ENCODE assay signal across 10 mouse cellular contexts in the genomic region with DNA sequence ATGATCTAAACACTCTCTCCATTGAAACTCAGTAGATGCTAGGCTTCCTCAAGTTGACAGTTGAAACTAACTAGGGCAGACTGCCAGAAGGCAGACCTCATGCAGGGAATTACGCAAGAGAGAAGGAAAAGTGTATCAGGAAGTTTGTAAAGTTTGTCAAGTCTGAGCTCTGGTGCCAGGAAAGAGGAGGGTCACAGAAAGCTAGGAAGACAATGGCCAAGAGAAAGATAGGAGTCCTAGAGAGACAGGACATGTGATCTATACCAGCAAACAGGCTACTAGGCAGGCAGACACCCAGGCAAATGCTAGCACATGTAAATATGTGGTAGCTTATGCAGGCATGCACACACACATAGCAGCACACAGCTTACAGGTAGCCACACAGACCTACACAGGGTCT. TPM values are rescaled to one million over a fixed set of nuclear protein-coding genes. Genes with fewer than 3 reads are reported as not detected.
DNase-seq lines count a peak whose midpoint lies in the region; ATAC-seq lines count a peak whose summit lies in the region.
"Had no signal": no experiment of that assay in that cellular context is flagged by ENCODE, and none has a peak within 500 bp of the region (broad histone marks: within the 10 kb centered on the region; RNA-seq: fewer than 3 reads in every experiment).

No protein-coding gene starts in this region.

- no peak overlapping the region for H3K4me2 ChIP-seq in kidney, embryonic 16.5 days (replicated peaks; ENCODE audit: low read depth, low read length)
- no peak overlapping the region for H3K4me2 ChIP-seq in heart, embryonic 15.5 days
- H3K4me2 ChIP-seq in lung, embryonic 16.5 days (ENCODE audit: low read depth, low read length) = no peak overlapping the region

- H3K9ac ChIP-seq in kidney, embryonic 16.5 days (replicated peaks; ENCODE audit: low read length) = no peak overlapping the region
- H3K9ac ChIP-seq in heart, embryonic 15.5 days = no peak overlapping the region
- no peak overlapping the region for H3K9ac ChIP-seq in lung, embryonic 16.5 days (ENCODE audit: low read length)
- H3K9ac ChIP-seq: liver, embryonic 14.5 days had no signal

- H3K27me3 ChIP-seq in kidney, embryonic 16.5 days (ENCODE audit: insufficient read depth, low read length) = no peaks in the 10 kb centered on the region
- no peaks in the 10 kb centered on the region for H3K27me3 ChIP-seq in heart, embryonic 15.5 days
- H3K27me3 ChIP-seq in lung, embryonic 16.5 days (ENCODE audit: control insufficient read depth, insufficient read depth, low read depth, low read length) = no peaks in the 10 kb centered on the region

- no peak overlapping the region for H3K4me3 ChIP-seq in kidney, embryonic 16.5 days (ENCODE audit: low read length)
- H3K4me3 ChIP-seq in heart, embryonic 15.5 days = no peak overlapping the region
- H3K4me3 ChIP-seq in lung, embryonic 16.5 days (ENCODE audit: low read length) = no peak overlapping the region

- H3K9me3 ChIP-seq in kidney, embryonic 16.5 days (ENCODE audit: low read length) = no peaks in the 10 kb centered on the region
- H3K9me3 ChIP-seq in heart, embryonic 15.5 days (replicated peaks) = no peaks in the 10 kb centered on the region
- no peaks in the 10 kb centered on the region for H3K9me3 ChIP-seq in lung, embryonic 16.5 days (ENCODE audit: control insufficient read depth, low read length)

- ATAC-seq in kidney, embryonic 16.5 days (ENCODE audit: low FRiP score, low TSS enrichment) = no peak
- peak; percentile 51; the same call in 1 of the 2 replicates for ATAC-seq in heart, embryonic 15.5 days (replicated peaks; ENCODE audit: insufficient number of reproducible peaks, insufficient read depth, low FRiP score, low read depth)
- peak; percentile 81 for ATAC-seq in lung, embryonic 16.5 days (ENCODE audit: low read depth)

- peak; percentile 21 for DNase-seq in kidney, adult 9 months
- peak; percentile 85 for DNase-seq in adipocyte (ENCODE audit: low spot score)
- no peak for DNase-seq in cerebellum, postnatal 25 days
- DNase-seq in cerebellum, adult 11 months = no peak
- DNase-seq in spleen, adult 18-20 months = no peak
- DNase-seq: thymus, postnatal 4 days had no signal

- peaks cover 3% of the 10 kb centered on the region for H3K36me3 ChIP-seq in kidney, embryonic 16.5 days (ENCODE audit: insufficient read depth, low read length)
- peaks cover 9% of the 10 kb centered on the region for H3K36me3 ChIP-seq in heart, embryonic 15.5 days
- peaks cover 6% of the 10 kb centered on the region; the same call in 1 of the 2 replicates for H3K36me3 ChIP-seq in lung, embryonic 16.5 days (ENCODE audit: control insufficient read depth, insufficient read depth, low read length)

- no peak overlapping the region for H3K27ac ChIP-seq in kidney, embryonic 16.5 days (ENCODE audit: low read length)
- peak overlapping the region; percentile 32; the same call in 1 of the 2 replicates for H3K27ac ChIP-seq in heart, embryonic 15.5 days
- peak overlapping the region; percentile 38; the same call in 1 of the 2 replicates for H3K27ac ChIP-seq in lung, embryonic 16.5 days (ENCODE audit: low read length)
- H3K27ac ChIP-seq: liver, embryonic 14.5 days had no signal

- H3K4me1 ChIP-seq in kidney, embryonic 16.5 days (ENCODE audit: insufficient read depth, low read length) = peaks cover 5% of the 10 kb centered on the region; the same call in 1 of the 2 replicates
- peaks cover 23% of the 10 kb centered on the region for H3K4me1 ChIP-seq in heart, embryonic 15.5 days (replicated peaks)
- peaks cover 15% of the 10 kb centered on the region for H3K4me1 ChIP-seq in lung, embryonic 16.5 days (replicated peaks; ENCODE audit: control insufficient read depth, insufficient read depth, low read length)

- WGBS in kidney, embryonic 16.5 days = 76% methylated on average over 1 of the region's 1 CpGs
- 63% methylated on average over 1 of the region's 1 CpGs for WGBS in heart, embryonic 15.5 days
- 0% methylated on average over 1 of the region's 1 CpGs for WGBS in lung, embryonic 16.5 days

RNA-seq across cellular contexts. Expression of gene Cyp39a1, which starts 8.0 kb away (rescaled TPM):
- 26.4 and 26.9 TPM in 2 replicates for polyA plus RNA-seq in kidney, embryonic 16.5 days (2015; fragmentation: Nextera tagmentation; extraction: Ambion mirVana)
- 48.3 and 57.1 TPM in 2 replicates for polyA plus RNA-seq in heart, embryonic 15.5 days (2015; fragmentation: Nextera tagmentation; extraction: Ambion mirVana)
- 45.0 and 48.9 TPM in 2 replicates for polyA plus RNA-seq in lung, embryonic 16.5 days (2015; fragmentation: Nextera tagmentation; extraction: Ambion mirVana)

RNA-seq across cellular contexts. Expression of gene Slc25a27, which starts 8.2 kb away (rescaled TPM):
- polyA plus RNA-seq in kidney, embryonic 16.5 days (2015; fragmentation: Nextera tagmentation; extraction: Ambion mirVana) = 18.4 and 20.9 TPM in 2 replicates
- 18.3 and 19.8 TPM in 2 replicates for polyA plus RNA-seq in heart, embryonic 15.5 days (2015; fragmentation: Nextera tagmentation; extraction: Ambion mirVana)
- 19.0 and 23.9 TPM in 2 replicates for polyA plus RNA-seq in lung, embryonic 16.5 days (2015; fragmentation: Nextera tagmentation; extraction: Ambion mirVana)

RNA-seq across cellular contexts. Expression of gene Tdrd6, which starts 45.1 kb away (rescaled TPM):
- polyA plus RNA-seq in kidney, embryonic 16.5 days (2015; fragmentation: Nextera tagmentation; extraction: Ambion mirVana) = not detected in 2 replicates
- not detected in 2 replicates for polyA plus RNA-seq in heart, embryonic 15.5 days (2015; fragmentation: Nextera tagmentation; extraction: Ambion mirVana)
- polyA plus RNA-seq in lung, embryonic 16.5 days (2015; fragmentation: Nextera tagmentation; extraction: Ambion mirVana) = not detected in 2 replicates

Comparison
In these comparisons a context has a peak if more than half of its experiments do, and no peak if none do; other contexts are left out.
1. DNase-seq: peak in kidney, adult 9 months (single experiment) and adipocyte (single experiment); none in cerebellum, postnatal 25 days (0 of 2), cerebellum, adult 11 months (single experiment) and spleen, adult 18-20 months (0 of 2).